Mouse (Mus musculus) macrophage (primary cell): ENCODE results near the gene Tmem211. TPM values are rescaled to one million over a fixed set of nuclear protein-coding genes. Genes with fewer than 3 reads are reported as not detected.

Experiments
- H3K27ac ChIP-seq: fragments of 350-480 bp; formaldehyde crosslinking; 2 replicates; pipeline ENCODE4 v1.9.0; 2021
- H3K36me3 ChIP-seq: fragments of 350-480 bp; formaldehyde crosslinking; 2 replicates; pipeline ENCODE4 v1.9.0; 2021; ENCODE audit errors: inconsistent target
- H3K4me3 ChIP-seq: fragments of 350-480 bp; formaldehyde crosslinking; 2 replicates; pipeline ENCODE4 v1.9.0; 2021; ENCODE audit errors: inconsistent target
- H3K79me2 ChIP-seq: fragments of 350-480 bp; formaldehyde crosslinking; 2 replicates; pipeline ENCODE4 v1.9.0; 2021; ENCODE audit errors: inconsistent target
- WGBS: methylation state at CpG from one replicate; pipeline ENCODE4 v1.1.7; 2026; ENCODE audit warnings: inconsistent platforms; ENCODE audit not compliant: missing documents; 5-methylcytosine and 5-hydroxymethylcytosine counted together
- polyA plus RNA-seq: library from polyadenylated mRNA; stranded (reverse); fragments of 250-400 nt; gene quantifications from 3 replicates; pipeline ENCODE4 v1.2.4, GENCODE M21; 2018; ENCODE audit warnings: inconsistent platforms

Gene Tmem211
- polyA plus RNA-seq, 1 experiment from 2014 or later, result not detected

GRCm38 (mm10) chr5:113206670-113207352, 19.9 kb upstream of the Tmem211 start:
- Histone ChIP-seq H3K79me2 (no peaks in the 10 kb centered on the region), H3K36me3 (no peaks in the 10 kb centered on the region), H3K27ac (no peak overlapping the region), H3K4me3 (no peak overlapping the region)
- WGBS, result 40% methylated on average over 8 of the region's 9 CpGs

GRCm38 (mm10) chr5:113208048-113208447, 18.7 kb upstream of the Tmem211 start:
- Histone ChIP-seq H3K27ac (no peak overlapping the region), H3K79me2 (no peaks in the 10 kb centered on the region), H3K36me3 (no peaks in the 10 kb centered on the region), H3K4me3 (no peak overlapping the region)
- WGBS, result 64% methylated on average over 4 of the region's 4 CpGs

GRCm38 (mm10) chr5:113208622-113209400, 17.9 kb upstream of the Tmem211 start:
- Histone ChIP-seq H3K4me3 (no peak overlapping the region), H3K79me2 (no peaks in the 10 kb centered on the region), H3K36me3 (no peaks in the 10 kb centered on the region), H3K27ac (no peak overlapping the region)
- 90% methylated on average over 9 of the region's 11 CpGs for WGBS

- peak overlapping the region; percentile 52 for H3K27ac ChIP-seq
- no peak overlapping the region for H3K4me3 ChIP-seq
- no peaks in the 10 kb centered on the region for H3K79me2 ChIP-seq
- WGBS, result 86% methylated on average over 10 of the region's 11 CpGs
- H3K36me3 ChIP-seq, result no peaks in the 10 kb centered on the region
Measured at GRCm38 (mm10) chr5:113209401-113209750, 17.3 kb upstream of the Tmem211 start.

- WGBS, result 44% methylated on average over 13 of the region's 13 CpGs
Measured at GRCm38 (mm10) chr5:113209898-113210297, 16.8 kb upstream of the Tmem211 start.

GRCm38 (mm10) chr5:113210314-113210713, 16.4 kb upstream of the Tmem211 start:
- 79% methylated on average over 6 of the region's 6 CpGs for WGBS
- H3K27ac ChIP-seq, result peak overlapping the region; percentile 52
- H3K4me3 ChIP-seq, result no peak overlapping the region
- H3K79me2 ChIP-seq, result no peaks in the 10 kb centered on the region
- H3K36me3 ChIP-seq, result no peaks in the 10 kb centered on the region

More at GRCm38 (mm10) chr5:113209898-113210297, 16.8 kb upstream of the Tmem211 start:
- Histone ChIP-seq H3K27ac (peak overlapping the region; percentile 52), H3K79me2 (no peaks in the 10 kb centered on the region), H3K4me3 (no peak overlapping the region), H3K36me3 (no peaks in the 10 kb centered on the region)

GRCm38 (mm10) chr5:113212156-113212835, 14.4 kb upstream of the Tmem211 start:
- Histone ChIP-seq H3K4me3 (no peak overlapping the region), H3K36me3 (no peaks in the 10 kb centered on the region), H3K27ac (no peak overlapping the region), H3K79me2 (no peaks in the 10 kb centered on the region)
- 88% methylated on average over 10 of the region's 10 CpGs for WGBS

- no peaks in the 10 kb centered on the region for H3K79me2 ChIP-seq
- no peak overlapping the region for H3K27ac ChIP-seq
- no peak overlapping the region for H3K4me3 ChIP-seq
- H3K36me3 ChIP-seq, result no peaks in the 10 kb centered on the region
- 82% methylated on average over 8 of the region's 8 CpGs for WGBS
Measured at GRCm38 (mm10) chr5:113214041-113214440, 12.7 kb upstream of the Tmem211 start.

- Histone ChIP-seq H3K79me2 (no peaks in the 10 kb centered on the region), H3K4me3 (no peak overlapping the region), H3K27ac (no peak overlapping the region), H3K36me3 (no peaks in the 10 kb centered on the region)
- WGBS, result 52% methylated on average over 11 of the region's 11 CpGs
Measured at GRCm38 (mm10) chr5:113214455-113214854, 12.3 kb upstream of the Tmem211 start.

GRCm38 (mm10) chr5:113215610-113216011, 11.1 kb upstream of the Tmem211 start:
- no peaks in the 10 kb centered on the region for H3K36me3 ChIP-seq
- 95% methylated on average over 7 of the region's 9 CpGs for WGBS

GRCm38 (mm10) chr5:113216328-113216960, 10.3 kb upstream of the Tmem211 start:
- Histone ChIP-seq H3K4me3 (no peak overlapping the region), H3K36me3 (no peaks in the 10 kb centered on the region), H3K79me2 (no peaks in the 10 kb centered on the region), H3K27ac (no peak overlapping the region)
- 92% methylated on average over 14 of the region's 14 CpGs for WGBS

More at GRCm38 (mm10) chr5:113215610-113216011, 11.1 kb upstream of the Tmem211 start:
- Histone ChIP-seq H3K4me3 (no peak overlapping the region), H3K79me2 (no peaks in the 10 kb centered on the region), H3K27ac (no peak overlapping the region)

- WGBS, result 93% methylated on average over 12 of the region's 12 CpGs
- Histone ChIP-seq H3K36me3 (no peaks in the 10 kb centered on the region), H3K27ac (no peak overlapping the region), H3K4me3 (no peak overlapping the region), H3K79me2 (no peaks in the 10 kb centered on the region)
Measured at GRCm38 (mm10) chr5:113217076-113217475, 9.6 kb upstream of the Tmem211 start.

- Histone ChIP-seq H3K79me2 (no peaks in the 10 kb centered on the region), H3K4me3 (no peak overlapping the region), H3K36me3 (no peaks in the 10 kb centered on the region), H3K27ac (no peak overlapping the region)
- 89% methylated on average over 17 of the region's 17 CpGs for WGBS
Measured at GRCm38 (mm10) chr5:113218617-113219235, 8.0 kb upstream of the Tmem211 start.

GRCm38 (mm10) chr5:113219450-113219849, 7.3 kb upstream of the Tmem211 start:
- no peaks in the 10 kb centered on the region for H3K36me3 ChIP-seq
- H3K27ac ChIP-seq, result no peak overlapping the region
- H3K4me3 ChIP-seq, result no peak overlapping the region
- H3K79me2 ChIP-seq, result no peaks in the 10 kb centered on the region
- 100% methylated on average over 6 of the region's 6 CpGs for WGBS
